ENCODE assay signal across 8 mouse cellular contexts in the genomic region with DNA sequence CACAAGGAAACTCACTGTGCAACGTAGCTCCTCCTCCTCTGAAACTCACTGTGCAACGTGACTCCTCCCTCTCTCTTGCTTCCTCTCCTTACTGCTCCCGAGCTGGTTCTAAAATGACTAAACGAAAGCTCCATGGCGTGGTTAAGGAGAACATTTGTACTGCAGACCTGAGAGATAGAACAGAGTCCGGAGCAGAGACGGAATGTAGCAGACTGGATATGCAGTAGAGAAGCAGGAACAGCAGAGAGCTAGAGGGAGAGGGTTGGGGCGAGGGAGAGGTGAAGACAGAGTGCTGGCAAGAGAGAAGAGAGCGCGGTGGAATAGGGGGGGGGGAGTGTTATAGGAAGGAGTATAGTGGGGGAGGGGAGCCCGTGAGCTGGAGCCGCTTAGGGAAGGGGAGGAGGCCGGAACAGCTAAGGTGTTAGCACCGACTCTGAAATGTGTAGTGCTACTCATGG.
DNase-seq lines count a peak whose midpoint lies in the region; ATAC-seq and TF ChIP-seq lines count a peak whose summit lies in the region.

No protein-coding gene starts in this region.

- intact Hi-C loops in heart, postnatal 10 days (cut with DNase I): no loop called here

- no peaks in the 10 kb centered on the region for H3K9me3 ChIP-seq in kidney, embryonic 15.5 days (replicated peaks)
- no peaks in the 10 kb centered on the region for H3K9me3 ChIP-seq in liver, embryonic 15.5 days (replicated peaks)
- H3K9me3 ChIP-seq in stomach, postnatal 0 days (ENCODE audit: control insufficient read depth, low read length): no peaks in the 10 kb centered on the region

- no peaks in the 10 kb centered on the region for H3K27me3 ChIP-seq in kidney, embryonic 15.5 days
- no peaks in the 10 kb centered on the region for H3K27me3 ChIP-seq in liver, embryonic 15.5 days
- no peaks in the 10 kb centered on the region for H3K27me3 ChIP-seq in stomach, postnatal 0 days (ENCODE audit: control insufficient read depth, insufficient read depth, low read length)

- no peak for TF ChIP-seq CTCF in stomach, postnatal 0 days (IDR thresholded peaks at IDR 0.05; ENCODE audit: low read depth)

- H3K4me2 ChIP-seq in kidney, embryonic 15.5 days: peak overlapping the region; percentile 60
- H3K4me2 ChIP-seq in liver, embryonic 15.5 days: peak overlapping the region; percentile 63
- peak overlapping the region; percentile 52 for H3K4me2 ChIP-seq in stomach, postnatal 0 days (replicated peaks; ENCODE audit: low read depth)

- peaks cover 15% of the 10 kb centered on the region for H3K4me1 ChIP-seq in kidney, embryonic 15.5 days
- H3K4me1 ChIP-seq in liver, embryonic 15.5 days (replicated peaks): no peaks in the 10 kb centered on the region; the same call in 1 of the 2 replicates
- 0 out of 2 replicates have a peak, but pooled peaks cover 2% of the 10 kb centered on the region for H3K4me1 ChIP-seq in stomach, postnatal 0 days (replicated peaks; ENCODE audit: control insufficient read depth, insufficient read depth)

- peak; percentile 71 for ATAC-seq in kidney, embryonic 15.5 days (replicated peaks; ENCODE audit: low FRiP score)
- ATAC-seq in liver, embryonic 15.5 days (ENCODE audit: insufficient read depth): no peak
- peak; percentile 80 for ATAC-seq in stomach, postnatal 0 days (ENCODE audit: low FRiP score, low TSS enrichment)

- 5% methylated on average over 14 of the region's 14 CpGs for WGBS in kidney, embryonic 15.5 days
- 3% methylated on average over 14 of the region's 14 CpGs for WGBS in liver, embryonic 15.5 days (ENCODE audit: insufficient replicate concordance)
- 3% methylated on average over 14 of the region's 14 CpGs for WGBS in stomach, postnatal 0 days

- no peaks in the 10 kb centered on the region for H3K36me3 ChIP-seq in kidney, embryonic 15.5 days
- H3K36me3 ChIP-seq in liver, embryonic 15.5 days (replicated peaks): no peaks in the 10 kb centered on the region
- H3K36me3 ChIP-seq in stomach, postnatal 0 days (ENCODE audit: control insufficient read depth, insufficient read depth, low read length): no peaks in the 10 kb centered on the region

- no peak for TF ChIP-seq EP300 in stomach, postnatal 0 days (optimal IDR thresholded peaks at IDR 0.05)

- no peak for DNase-seq in kidney, postnatal 25 days
- peak; percentile 32 for DNase-seq in brain, embryonic 18.5 days (ENCODE audit: low read depth, low spot score)
- DNase-seq in heart, postnatal 10 days: peak; percentile 12 to 13
- peak; percentile 38 for DNase-seq in stomach, postnatal 0 days (ENCODE audit: low spot score)
- DNase-seq in gastrocnemius, postnatal 10 days: no peak
- no peak for DNase-seq in frontal cortex, adult 2 months (ENCODE audit: extremely low spot score in 1 of 2, low spot score in 1 of 2)

- H3K9ac ChIP-seq in kidney, embryonic 15.5 days: no peak overlapping the region
- H3K9ac ChIP-seq in liver, embryonic 15.5 days: no peak overlapping the region
- H3K9ac ChIP-seq in stomach, postnatal 0 days (ENCODE audit: low read length): no peak overlapping the region

- no peak overlapping the region for H3K27ac ChIP-seq in kidney, embryonic 15.5 days
- H3K27ac ChIP-seq in liver, embryonic 15.5 days (replicated peaks): no peak overlapping the region
- H3K27ac ChIP-seq in stomach, postnatal 0 days (replicated peaks): no peak overlapping the region

- peak overlapping the region; percentile 33 for H3K4me3 ChIP-seq in kidney, embryonic 15.5 days (replicated peaks)
- H3K4me3 ChIP-seq in liver, embryonic 15.5 days (replicated peaks): peak overlapping the region; percentile 33
- H3K4me3 ChIP-seq in stomach, postnatal 0 days (ENCODE audit: low read depth, low read length): peak overlapping the region; percentile 21

Comparison
In these comparisons a context has a peak if more than half of its experiments do, and no peak if none do; other contexts are left out.
1. DNase-seq: peak in brain, embryonic 18.5 days (single experiment), heart, postnatal 10 days (2 of 2) and stomach, postnatal 0 days (single experiment); none in kidney, postnatal 25 days (0 of 2), gastrocnemius, postnatal 10 days (single experiment) and frontal cortex, adult 2 months (0 of 2).
2. Peak in every context shown above with its lines, with median percentiles within 50 percentile points of each other: H3K4me2 ChIP-seq and H3K4me3 ChIP-seq.